Mouse (Mus musculus) MEL (cell line): ENCODE measurements around the gene Gabrg1. TPM values are rescaled to one million over a fixed set of nuclear protein-coding genes. Genes with fewer than 3 reads are reported as not detected.

Source experiments
- DNase-seq: peaks from one replicate; pipeline ENCODE4 v3.0.0; 2011; ENCODE audit warnings: low read depth, low spot score
- H3K27ac ChIP-seq: 2 replicates; pipeline ENCODE4 v1.5.1; 2012; ENCODE audit warnings: low read depth, mild to moderate bottlenecking, control low read depth, low read length, moderate library complexity; ENCODE audit not compliant: control insufficient read depth
- H3K27me3 ChIP-seq, 2 experiments: fragments of 150-350 bp in 1 of 2; sonication (generic) in 1 of 2; 2 replicates each; pipeline ENCODE4 v1.6.1; 2012; ENCODE audit warnings: low read length in 2 of 2, mild to moderate bottlenecking in 2 of 2, improper control_type of control experiment in 1 of 2, moderate library complexity in 1 of 2; ENCODE audit not compliant: insufficient read depth in 2 of 2, control insufficient read depth in 1 of 2
- H3K36me3 ChIP-seq, 2 experiments: 2 replicates each; pipeline ENCODE4 v1.6.1; 2012 to 2014; ENCODE audit warnings: low read length in 2 of 2, improper control_type of control experiment in 1 of 2, inconsistent platforms in 1 of 2, mild to moderate bottlenecking in 1 of 2; ENCODE audit not compliant: insufficient read depth in 2 of 2, control insufficient read depth in 1 of 2
- H3K4me1 ChIP-seq, 2 experiments: fragments of 150-350 bp in 1 of 2; sonication (generic) in 1 of 2; 2 replicates each; pipeline ENCODE4 v1.6.1; 2012; ENCODE audit warnings: low read length in 2 of 2, improper control_type of control experiment in 1 of 2, mild to moderate bottlenecking in 1 of 2; ENCODE audit not compliant: insufficient read depth in 2 of 2, control insufficient read depth in 1 of 2
- H3K4me3 ChIP-seq, 2 experiments: fragments of 150-350 bp in 1 of 2; sonication (generic) in 1 of 2; 2 replicates each; pipeline ENCODE4 v1.5.1; 2012; ENCODE audit warnings: low read depth in 2 of 2, low read length in 2 of 2, mild to moderate bottlenecking in 2 of 2, moderate library complexity in 2 of 2, control low read depth in 1 of 2, improper control_type of control experiment in 1 of 2; ENCODE audit not compliant: control insufficient read depth in 1 of 2, insufficient read depth in 1 of 2
- H3K79me2 ChIP-seq: 2 replicates; pipeline ENCODE4 v1.6.1; 2012; ENCODE audit warnings: mild to moderate bottlenecking, low read length, moderate library complexity; ENCODE audit not compliant: control insufficient read depth, poor library complexity, insufficient read depth
- H3K9ac ChIP-seq: 2 replicates; pipeline ENCODE4 v1.6.1; 2012; ENCODE audit warnings: low read depth, mild to moderate bottlenecking, control low read depth, low read length, moderate library complexity; ENCODE audit not compliant: control insufficient read depth, poor library complexity, severe bottlenecking
- H3K9me3 ChIP-seq: fragments of 150-350 bp; sonication (generic); replicated peaks from 2 replicates; pipeline ENCODE4 v1.6.1; 2012; ENCODE audit warnings: mild to moderate bottlenecking, low read length, improper control_type of control experiment, moderate library complexity; ENCODE audit not compliant: insufficient read depth
- E2F4 ChIP-seq: IDR thresholded peaks from 2 replicates; pipeline ENCODE4 v1.6.1; 2011; ENCODE audit warnings: low read depth, low read length, improper control_type of control experiment, borderline replicate concordance
- MEF2A ChIP-seq: IDR thresholded peaks from 2 replicates; pipeline ENCODE4 v1.6.1; 2014; ENCODE audit warnings: low read depth, mild to moderate bottlenecking, inconsistent platforms, low read length, improper control_type of control experiment; ENCODE audit not compliant: poor library complexity, insufficient replicate concordance, severe bottlenecking; ENCODE audit errors: extremely low read depth
- TAL1 ChIP-seq: IDR thresholded peaks from 2 replicates; pipeline ENCODE4 v1.6.1; 2012; ENCODE audit warnings: mild to moderate bottlenecking, inconsistent platforms, low read length, moderate library complexity, mixed read lengths
- TCF12 ChIP-seq: IDR thresholded peaks from 2 replicates; pipeline ENCODE4 v1.6.1; 2014; ENCODE audit warnings: low read depth, mild to moderate bottlenecking, inconsistent platforms, low read length, improper control_type of control experiment, moderate library complexity
- ZKSCAN1 ChIP-seq: IDR thresholded peaks from 2 replicates; pipeline ENCODE4 v1.6.1; 2012; ENCODE audit warnings: low read depth, mild to moderate bottlenecking, inconsistent platforms, low read length, improper control_type of control experiment, moderate library complexity
- polyA plus RNA-seq, 2 experiments: library from polyadenylated mRNA; stranded (reverse) in 1 of 2; unstranded in 1 of 2; fragments of >175 nt in 1 of 2; fragments of >200 nt in 1 of 2; gene quantifications; 2 replicates each; pipeline versions ENCODE4 v1.2.1 to v1.2.4; 2012; ENCODE audit warnings: low replicate concordance in 2 of 2, low read depth in 1 of 2; ENCODE audit not compliant: insufficient read length in 2 of 2, insufficient read depth in 1 of 2, missing spikeins in 1 of 2
- total RNA-seq: library from RNA; depleted of rRNA; stranded (reverse); fragments of 300-350 nt; gene quantifications from 2 replicates; pipeline ENCODE4 v1.2.3, GENCODE M21; 2012

The Gabrg1 gene
- total and polyA plus RNA-seq, 3 experiments: not detected

GRCm38 (mm10) chr5:70704361-70704760 is 138.1 kb downstream of the Gabrg1 start:
- no peak for TF ChIP-seq MEF2A
- no peak for TF ChIP-seq TCF12
- TF ChIP-seq TAL1: no peak
- no peak for TF ChIP-seq E2F4
- TF ChIP-seq ZKSCAN1: no peak
- TF ChIP-seq, all 39 proteins: peak for 0
- H3K27me3 ChIP-seq: no peaks in the 10 kb centered on the region
- H3K36me3 ChIP-seq: no peaks in the 10 kb centered on the region
- H3K27ac ChIP-seq: no peak overlapping the region
- H3K4me1 ChIP-seq: no peaks in the 10 kb centered on the region
- H3K9ac ChIP-seq: no peak overlapping the region
- no peak overlapping the region for H3K4me3 ChIP-seq
- no peaks in the 10 kb centered on the region for H3K79me2 ChIP-seq
- no peak for DNase-seq
- no peaks in the 10 kb centered on the region for H3K9me3 ChIP-seq
